Mouse (Mus musculus) kidney, postnatal 36 days (tissue): ENCODE measurements around the gene Shq1.

Source experiments
- DNase-seq, 2 experiments: peaks; one replicate each; pipeline ENCODE4 v3.0.0; 2021 to 2022; ENCODE audit warnings: mixed read lengths in 2 of 2

Shq1 gene

DNA sequence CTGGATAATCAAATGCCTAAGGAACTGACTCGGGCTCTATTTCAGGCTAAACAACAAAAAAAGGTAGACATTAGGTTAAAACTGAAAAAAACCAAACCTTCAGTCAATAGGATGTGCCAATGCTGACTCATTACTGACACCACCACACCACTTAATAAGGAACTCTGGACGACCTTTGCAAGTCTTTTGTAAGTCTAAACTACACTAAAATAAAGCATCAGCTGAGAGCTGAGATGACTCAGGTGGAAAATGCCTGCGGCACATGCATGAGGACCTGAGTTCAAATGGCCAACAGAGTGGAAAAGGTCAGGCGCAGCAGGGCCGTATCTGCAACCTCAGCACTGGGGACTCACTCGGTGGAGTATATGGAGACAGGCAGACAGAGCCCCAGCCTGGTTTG, 69.3 kb downstream of the Shq1 start:
- DNase-seq = no peak

DNA sequence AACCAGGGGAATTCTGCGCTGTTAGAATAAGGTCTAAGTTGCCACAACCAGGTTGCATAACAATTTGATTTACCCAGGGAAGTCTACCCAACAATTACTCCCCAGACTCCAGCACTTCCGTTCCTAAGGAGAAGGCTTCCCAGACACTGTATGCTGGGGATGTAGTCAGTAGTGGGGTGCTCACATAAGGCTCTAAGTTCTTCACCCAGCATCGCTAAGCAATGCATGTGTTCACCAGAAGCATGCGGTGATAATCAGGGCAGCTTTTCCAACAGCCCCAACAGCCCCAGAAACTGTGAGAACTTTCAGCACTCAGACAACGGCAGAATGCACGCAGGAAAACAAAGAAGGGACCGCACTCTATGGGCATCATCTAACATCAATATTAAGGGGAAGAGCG, 77.1 kb downstream of the Shq1 start:
- DNase-seq = no peak

DNA sequence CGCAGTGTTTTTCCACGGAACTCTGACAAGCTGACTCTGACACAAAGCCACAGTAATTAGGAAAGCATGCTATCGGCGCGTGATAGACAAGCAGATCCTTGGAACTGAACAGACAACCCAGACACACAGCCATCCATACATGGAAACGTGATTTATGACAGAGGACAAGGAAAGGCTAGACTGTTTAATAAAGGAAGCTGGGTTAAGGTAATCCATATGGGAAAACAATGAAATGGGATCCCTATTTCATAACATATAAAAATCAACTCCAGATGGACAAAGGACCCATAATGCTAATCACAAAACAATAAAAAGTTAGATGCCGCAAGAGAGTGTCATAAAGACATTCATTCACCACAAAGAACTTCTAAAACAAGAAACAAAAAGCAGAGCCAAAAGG, 78.0 kb downstream of the Shq1 start:
- no peak for DNase-seq

DNA sequence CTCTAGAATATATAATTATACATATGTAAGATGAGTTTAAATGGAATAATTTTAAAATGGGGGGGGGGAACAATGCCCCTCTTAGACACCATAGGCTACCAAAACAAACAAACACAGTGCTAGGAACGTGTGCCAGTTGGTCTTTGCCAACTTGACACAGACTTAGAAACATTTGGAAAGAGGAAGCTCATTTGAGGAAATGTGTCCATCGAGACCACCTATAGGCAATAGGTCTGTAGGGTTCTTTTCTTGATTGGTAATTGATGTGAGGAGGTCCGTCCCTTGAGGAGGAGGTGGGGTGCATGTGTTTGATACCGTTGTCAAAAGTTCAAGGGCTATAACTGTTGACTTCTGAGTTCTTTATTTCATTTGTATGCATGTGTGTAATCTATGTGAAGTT, 80.4 kb downstream of the Shq1 start:
- DNase-seq = no peak

DNA sequence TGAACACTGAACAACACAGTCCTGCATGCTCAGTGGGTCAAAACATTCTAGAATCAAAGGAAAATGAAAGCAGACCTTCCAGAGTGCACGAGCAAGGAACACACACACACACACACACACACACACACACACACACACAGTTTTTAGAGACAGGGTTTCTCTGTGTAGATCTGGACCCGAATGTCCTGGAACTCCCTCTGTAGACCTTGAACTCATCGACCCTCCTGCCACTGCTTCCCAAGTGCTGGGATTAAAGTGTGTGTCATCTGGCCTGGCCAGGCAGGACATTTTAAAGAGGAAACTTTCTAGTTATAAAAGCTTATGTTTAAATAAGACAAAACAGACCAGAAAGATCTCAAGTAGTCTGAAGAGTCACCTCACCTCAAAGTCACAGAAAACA, 82.1 kb downstream of the Shq1 start:
- DNase-seq = no peak

DNA sequence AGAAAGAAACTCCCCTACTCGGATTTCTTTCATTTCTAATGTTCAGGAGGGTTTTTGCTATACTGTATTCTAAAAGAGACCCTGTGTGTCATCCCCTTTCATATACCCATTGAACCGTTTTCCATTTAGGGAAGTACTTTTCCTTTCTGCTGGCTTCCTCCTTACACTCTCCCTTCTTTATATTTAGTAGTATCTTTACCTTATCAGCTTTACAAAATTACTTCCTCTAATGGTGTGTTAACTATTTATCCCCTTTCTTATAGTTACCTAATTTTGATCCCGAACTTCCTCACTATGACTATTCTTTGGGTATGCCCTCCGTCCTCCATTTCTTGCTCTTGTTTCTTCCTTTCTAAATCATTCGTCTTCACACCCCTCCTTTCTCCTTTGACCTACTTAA, 84.2 kb downstream of the Shq1 start:
- DNase-seq = no peak

DNA sequence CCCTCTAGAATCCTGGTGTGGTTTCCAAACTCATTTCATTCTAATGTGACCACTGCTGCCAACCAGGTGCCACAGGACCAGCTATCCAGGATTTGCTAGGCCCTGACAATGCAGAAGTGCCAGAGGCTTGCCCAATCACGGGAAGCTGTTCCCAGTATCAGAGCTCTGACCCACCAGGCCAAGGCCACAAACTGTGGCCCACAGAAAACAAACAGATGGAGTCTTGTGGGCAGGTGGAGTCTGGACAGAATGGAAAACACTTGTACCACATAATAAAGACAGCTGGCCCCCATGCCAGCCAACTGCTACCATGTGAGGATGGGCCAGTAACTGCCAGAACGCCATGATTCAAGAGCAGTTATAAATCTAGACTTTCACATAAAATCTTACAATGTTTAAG, 89.0 kb downstream of the Shq1 start:
- no peak for DNase-seq

DNA sequence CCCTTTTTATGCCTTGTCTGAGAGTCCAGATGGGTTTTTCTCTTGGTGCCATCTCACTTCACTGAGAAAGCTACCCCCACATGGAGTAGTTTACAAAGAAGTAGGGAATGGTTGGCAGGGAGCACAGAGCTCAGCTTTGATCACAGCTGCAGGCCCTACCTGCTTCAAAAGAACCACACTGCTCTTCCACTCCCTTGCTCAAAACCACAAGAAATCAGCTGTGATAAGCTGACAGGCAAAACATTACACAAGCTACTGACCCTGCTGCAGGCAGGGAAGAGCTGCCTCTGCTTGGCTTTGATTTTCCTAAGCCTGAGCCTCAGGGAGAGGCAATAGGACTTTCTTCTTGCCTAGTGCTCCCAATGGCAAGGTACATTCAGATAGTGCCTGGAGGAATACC, 89.9 kb downstream of the Shq1 start:
- DNase-seq = no peak

DNA sequence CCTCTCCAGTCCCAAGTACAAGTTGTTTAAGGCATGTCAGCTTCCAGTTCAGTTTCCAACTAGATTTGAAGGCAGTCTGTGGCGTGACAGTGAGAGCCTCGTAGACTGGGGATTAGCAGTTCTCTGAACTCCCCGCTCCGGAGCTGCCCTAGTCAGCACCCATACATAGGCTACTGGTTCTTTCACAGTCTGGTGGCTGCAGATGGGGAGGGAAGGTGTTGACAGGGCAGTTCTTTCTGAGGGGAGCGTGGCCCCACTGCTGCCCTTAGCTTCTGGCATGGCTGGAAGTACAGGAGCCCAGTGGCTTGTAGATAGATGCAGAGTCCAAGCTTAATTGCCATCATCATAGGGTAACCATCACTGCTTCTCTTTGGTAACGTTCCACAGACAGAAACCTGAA, 93.4 kb downstream of the Shq1 start:
- DNase-seq = no peak

DNA sequence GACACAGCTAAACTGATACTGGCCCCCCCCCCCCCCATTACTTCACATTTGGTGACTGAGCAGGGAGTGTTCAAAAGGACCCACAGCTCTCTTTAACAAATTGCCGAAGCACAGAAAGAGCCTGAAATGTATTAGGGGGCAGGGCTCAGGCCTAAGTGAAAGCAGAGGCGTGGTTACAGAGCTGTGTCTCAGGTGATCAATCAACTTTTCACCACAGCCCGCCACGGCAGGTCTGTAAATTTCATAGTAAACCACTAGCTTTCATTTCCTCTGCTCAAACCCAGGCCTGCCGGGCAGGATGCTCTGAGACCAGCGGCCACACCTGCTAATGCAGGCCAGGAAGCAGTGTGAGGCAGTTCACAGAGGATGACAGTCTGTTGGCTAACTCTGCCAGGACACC, 94.8 kb downstream of the Shq1 start:
- no peak for DNase-seq

DNA sequence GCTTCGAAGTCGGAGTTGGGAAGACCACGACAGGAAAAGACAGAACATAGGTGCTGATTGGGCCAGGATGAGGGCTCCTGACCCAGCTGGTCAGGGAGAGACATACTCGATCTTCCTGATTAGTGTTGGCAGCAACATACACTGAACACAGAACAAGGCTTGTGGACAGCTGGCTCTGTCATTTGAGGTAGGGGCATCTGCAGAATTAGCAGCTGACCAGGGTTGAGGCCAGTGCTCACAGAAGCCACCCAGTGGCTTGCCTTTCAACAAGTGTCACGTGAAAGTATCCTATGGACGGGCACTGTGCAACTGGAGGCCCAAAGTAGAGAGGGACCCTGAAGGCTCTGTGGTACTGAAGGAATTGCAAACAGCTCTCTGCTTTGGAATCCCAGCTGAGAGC, 104.2 kb downstream of the Shq1 start:
- no peak for DNase-seq

DNA sequence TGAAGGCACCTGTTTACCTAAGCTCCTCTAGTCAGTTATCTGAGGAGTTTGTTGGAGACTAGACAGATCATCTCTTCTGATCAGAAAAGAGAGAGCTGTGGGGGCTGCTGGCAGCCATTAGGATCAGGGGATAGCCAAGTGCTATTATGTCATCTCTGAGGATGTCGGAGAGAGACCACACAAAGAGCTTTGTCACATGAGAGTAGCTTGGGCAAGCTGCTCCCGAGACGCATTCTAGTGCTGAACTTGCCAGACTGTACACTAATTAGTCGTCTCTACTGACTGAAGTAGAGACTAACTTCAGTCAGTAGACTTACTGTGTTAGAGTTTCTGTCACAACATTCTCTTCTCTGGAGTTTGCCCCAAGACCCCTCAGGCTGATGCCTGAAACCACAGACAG, 106.4 kb downstream of the Shq1 start:
- DNase-seq = no peak

DNA sequence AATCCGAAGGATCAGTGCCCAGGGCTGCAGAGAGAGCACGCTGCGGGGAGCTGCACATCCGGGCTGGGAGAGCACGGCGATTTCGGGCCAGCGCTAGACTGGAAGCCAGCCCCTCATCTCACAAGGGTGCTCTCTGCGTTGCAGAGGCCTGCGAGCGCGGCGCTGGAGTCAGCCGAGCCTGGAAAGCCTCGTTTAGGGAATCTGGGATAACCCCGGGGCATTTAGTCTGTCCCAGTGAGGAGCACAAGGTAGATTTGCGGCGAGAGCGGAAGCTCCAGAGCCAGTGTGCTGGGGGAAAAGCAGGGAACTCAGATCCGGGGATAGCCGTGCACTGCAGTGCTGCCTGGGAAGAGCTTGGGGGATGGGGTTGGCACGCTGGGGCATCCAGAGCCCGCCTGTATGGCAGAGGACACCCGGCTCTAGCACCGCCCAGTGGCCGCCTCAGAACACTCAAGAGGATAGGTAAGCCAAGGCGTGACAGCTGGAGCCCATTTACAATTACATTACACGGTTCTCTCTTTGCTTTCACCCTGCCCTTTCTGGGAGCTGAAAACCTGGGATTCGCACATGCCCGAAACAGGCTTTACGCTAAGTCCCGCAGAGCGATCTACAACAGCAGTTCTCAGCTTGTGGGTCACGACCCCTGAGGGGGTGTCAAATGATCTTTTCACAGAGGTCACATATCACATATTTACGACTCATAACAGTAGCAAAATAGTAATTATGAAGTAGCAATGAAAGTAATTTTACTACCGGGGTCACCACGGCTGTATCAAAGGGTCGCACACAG, 107.2 kb downstream of the Shq1 start:
- DNase-seq = peak; percentile 68 to 84

DNA sequence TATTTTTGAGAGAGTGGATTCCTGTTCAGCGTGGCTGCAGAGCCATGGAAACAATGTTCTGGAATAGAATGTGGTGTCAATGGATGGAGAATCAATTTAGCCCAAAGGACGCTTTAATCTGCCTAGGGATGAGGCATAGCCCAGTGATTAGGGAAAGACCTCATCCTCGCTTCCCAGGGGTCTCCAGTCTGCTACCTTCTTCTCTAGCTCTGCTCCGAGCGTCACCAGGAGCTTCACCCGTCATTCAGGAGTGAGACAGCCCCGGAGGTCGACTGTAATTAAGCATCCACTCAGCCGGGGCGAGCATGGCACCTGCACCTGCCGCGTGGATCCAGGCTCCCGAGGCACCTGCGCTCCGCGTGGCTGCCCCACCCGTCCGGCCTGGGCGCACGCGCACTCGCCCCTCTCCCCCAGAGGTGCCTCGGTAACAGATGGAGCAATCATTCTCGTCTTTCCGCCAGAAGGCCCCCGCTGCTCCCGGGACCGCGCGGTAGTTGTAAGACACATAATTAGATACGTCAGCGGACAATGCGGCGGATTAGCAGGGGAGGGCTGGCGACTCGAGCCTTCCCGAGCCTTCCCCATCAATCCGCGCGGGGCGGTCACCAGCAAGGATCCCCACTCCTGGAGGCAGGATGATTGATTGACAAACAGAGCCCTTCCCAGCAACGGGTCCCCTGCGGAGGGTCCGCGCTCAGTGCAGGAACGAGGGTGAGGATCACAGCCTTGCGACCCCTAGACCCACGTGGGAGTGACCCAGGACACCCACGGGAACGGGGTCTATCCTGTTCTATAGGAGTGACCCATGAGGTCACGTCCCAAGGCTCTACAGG, 108.0 kb downstream of the Shq1 start:
- peak in 1 of 2 experiments; percentile 25 for DNase-seq

DNA sequence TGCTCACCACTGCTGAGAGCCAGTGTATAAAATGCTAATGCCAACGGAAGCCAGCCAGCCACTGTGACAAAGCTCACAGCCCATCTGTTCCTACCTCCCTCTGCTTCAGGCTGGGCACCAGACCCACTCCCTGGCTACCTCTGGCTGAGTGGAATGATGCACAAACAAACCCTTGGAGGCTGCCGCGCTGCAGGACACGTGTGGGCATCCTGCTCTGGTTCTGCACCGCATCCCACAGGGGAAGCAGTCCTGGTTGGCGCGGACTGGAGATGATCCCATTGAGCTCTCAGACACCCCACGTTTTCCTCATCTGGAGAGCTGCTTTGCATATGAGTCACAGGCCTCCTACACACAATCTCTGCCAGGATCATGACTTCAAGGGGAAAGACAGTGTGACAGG, 112.9 kb downstream of the Shq1 start:
- no peak for DNase-seq

DNA sequence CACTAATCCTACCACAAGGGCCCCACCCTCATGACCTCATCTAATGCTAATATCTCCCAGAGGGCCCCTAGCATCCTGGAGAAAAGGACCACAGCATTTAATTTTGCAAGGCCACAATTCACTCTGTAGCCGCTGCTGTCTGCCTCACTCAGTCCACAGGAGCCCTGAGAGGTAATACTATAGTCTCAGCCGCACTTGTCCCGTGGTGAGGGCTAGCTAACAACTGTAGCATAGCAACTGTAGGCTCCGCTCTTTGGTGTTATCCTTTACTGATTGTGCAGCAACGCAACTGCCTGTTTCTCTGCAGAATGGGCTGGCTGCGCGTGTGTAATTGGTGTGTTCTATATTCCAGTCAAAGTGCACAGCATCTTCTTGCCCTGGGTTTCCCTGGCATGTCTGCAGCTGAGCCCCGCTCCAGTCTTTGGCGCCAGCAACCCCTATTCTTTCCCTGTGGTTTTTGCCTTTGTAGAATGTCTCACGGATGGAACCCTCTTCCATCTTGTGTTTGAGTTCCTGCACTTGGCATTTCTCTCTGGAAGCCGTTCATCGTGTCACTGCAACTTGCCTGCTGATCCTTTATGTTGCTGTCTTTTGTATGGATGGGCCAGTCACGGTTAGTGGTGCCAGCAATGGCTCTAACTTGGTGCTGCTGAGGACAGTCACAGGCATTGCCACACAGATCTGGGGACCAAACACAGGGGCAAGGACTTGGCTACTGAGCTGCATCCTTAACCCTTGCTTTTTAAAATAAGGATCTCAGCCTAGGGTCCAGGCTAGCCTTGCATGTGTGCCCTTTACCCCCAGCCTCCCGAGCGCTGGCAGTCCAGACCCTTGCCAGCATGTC, 128.6 kb downstream of the Shq1 start:
- no peak for DNase-seq

DNA sequence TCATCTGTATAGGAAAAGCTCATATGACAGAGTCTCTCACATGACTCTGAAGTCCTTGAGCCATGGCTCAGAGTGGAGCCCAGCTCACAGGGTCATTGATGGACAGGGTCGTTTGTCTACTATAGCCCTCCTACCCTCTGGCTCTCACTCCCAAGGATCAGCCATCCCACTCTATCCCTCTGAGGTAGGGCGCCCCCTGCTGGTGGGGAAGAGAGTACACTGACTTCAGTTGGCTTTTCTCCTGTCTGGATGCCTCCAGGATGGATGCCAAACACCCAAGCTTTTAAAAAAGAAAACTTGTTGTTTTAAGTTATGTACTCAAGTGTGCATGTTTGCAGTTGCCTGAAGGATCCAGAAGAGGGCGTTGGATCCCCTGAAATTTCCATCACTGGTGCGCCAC, 131.3 kb downstream of the Shq1 start:
- DNase-seq = peak in 1 of 2 experiments; percentile 58

DNA sequence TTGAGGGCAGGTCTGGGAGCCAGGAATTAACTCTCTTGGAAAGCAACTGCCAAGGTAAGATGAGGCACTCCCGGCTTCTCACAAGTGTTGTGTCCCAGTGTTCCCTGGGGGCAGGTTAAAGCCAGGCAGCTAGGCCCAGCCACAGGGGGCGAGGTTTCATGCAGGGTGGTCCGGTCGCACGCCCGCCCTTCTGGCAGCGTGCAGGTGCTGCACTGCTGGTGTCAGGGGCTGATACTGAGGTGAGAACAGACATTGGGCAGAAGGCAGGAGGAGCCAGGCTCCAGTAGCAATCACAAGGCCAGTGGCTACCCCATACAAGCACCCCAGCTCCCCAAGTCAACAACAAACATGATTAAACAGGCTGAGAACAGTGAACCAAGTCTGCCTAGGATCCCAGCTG, 132.4 kb downstream of the Shq1 start:
- DNase-seq = no peak

DNA sequence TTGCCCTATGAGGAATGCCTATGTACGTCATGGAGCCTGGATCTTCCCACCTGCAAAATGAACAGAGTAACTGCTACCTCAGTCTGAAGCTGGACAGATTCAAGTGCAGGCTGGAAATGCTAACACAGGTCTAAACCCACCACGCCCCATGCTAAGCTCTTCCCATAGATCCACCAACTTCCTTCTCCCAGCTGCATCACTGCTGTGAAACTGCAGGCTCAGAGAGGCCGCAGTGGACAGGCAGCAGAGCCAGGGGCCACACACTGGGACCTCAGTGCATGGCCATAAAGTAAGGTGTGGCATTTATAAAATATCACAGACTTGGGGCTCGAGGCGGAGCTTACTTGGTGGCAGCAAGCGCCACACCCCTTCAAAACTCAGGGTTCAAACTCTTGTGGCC, 133.0 kb downstream of the Shq1 start:
- DNase-seq = no peak

DNA sequence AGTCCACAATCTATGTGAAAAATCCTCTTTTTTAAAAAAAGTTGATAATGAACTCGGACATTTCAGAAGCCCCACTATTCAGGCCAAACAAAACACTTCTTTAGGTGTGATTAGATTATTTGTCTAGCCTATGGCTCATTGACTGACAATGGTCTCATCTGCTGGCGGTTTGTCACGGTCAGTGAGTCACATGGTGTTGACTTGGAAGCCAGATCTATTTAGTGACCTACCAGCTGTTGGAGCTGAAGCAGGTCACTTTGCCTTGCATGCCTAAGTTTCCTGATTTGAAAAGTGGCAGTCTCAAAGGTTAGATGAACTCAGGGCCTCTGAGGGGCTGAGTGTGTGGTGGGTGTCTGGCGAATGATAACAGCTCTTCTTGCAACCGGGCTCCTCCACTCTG, 133.9 kb downstream of the Shq1 start:
- no peak for DNase-seq

DNA sequence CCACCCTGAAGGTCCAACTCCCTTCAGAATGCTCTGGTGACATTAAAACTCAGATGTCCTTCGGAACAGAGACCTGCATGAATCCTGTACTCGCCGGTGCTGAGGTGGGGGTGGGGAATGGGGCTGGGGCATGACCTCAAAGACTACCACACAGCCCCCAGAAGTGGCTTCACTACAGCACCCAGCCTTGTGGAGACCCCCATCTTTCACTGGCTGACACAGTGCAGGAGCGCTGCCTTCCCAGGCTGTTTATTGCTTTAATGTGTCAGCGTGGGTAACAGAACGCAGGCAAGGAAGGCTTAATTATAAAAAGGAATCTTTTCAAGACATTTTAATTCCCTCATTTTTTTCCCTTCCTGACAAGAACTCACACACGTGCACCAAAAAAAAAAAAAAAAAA, 137.6 kb downstream of the Shq1 start:
- no peak for DNase-seq

DNA sequence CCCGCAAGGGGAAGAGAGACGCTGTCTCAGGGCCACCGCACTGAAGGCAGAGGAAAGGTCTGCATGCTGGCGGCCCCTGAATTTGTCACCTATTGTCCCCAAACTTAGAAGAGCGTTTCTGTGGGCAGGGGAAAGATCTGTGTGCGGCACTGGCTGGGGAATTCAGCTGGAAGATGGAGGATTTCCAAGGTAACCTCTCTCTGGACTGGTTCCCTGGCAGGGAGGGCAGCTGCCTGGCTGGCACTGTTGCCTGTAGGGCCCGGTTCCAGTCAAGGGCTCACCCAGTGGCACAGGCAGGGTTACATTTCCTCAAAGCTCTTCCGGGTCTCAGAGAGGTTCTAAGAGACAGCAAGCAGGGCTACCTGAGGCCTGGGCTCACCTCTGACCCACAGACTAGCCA, 138.6 kb downstream of the Shq1 start:
- DNase-seq = no peak

DNA sequence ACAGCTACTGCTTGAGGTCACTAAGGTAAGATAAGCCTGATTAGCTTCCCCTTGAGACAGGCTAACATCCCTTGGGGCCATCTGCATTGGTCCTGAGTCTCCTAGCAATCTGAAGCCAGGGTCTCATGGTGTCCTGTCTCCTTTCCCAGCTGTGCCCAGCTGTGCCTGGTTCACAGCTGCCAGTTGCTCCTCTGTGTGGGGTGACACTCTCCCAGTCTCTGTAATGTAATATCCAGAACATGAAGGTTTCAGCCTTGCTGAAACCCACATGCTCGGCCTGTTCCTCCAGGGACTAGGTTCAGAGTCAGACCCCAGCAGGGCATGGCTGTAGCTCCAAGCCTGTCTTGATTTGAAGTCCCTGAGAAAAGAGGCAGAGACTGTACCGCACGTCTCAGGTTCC, 141.3 kb downstream of the Shq1 start:
- DNase-seq = no peak

DNA sequence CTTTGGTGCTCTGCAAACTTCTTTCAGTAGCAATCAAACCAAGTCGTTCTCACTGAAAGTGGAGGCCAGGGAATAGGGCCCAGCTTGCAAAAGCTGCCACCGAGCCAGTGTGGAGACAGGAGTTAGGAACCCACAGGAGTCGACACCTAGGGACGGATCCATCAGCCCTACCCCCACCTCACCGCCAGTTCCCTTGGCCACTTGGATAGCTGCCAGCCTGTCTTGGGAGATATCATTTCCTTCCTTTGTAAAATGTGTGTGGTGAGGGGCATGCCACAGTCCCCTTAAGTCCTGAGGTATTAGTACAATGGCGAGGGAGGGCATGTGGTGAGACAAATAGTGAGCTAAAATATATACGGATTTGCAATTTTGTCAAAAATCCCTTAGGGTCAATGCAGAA, 142.4 kb downstream of the Shq1 start:
- peak in 1 of 2 experiments; percentile 24 for DNase-seq
